23 mouse cellular contexts compared by ENCODE assay signal in the genomic region with DNA sequence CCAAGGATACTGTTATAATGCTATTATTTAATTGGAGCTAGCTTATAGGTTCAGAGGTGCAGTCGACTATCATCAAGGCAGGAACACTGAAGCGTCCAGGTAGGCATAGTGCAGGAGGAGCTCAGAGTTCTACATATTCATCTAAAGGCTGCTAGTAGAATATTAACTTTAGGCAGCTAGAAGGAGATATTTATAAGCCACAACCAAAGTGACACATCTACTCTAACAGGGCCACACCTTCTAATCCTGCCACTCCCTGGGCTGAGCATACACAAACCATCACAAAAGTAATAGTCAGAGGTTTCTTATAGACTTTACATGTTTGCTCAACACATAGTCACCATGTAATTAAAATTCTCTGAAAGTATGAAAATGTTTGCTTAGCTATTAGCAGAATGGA.
"Had no signal": no experiment of that assay in that cellular context is flagged by ENCODE, and none has a peak within 500 bp of the region (broad histone marks: within the 10 kb centered on the region; RNA-seq: fewer than 3 reads in every experiment).

No protein-coding gene starts in this region.

- H3K27ac ChIP-seq: gastrocnemius, adult 2 months; heart, embryonic 10.5 days; hindbrain, embryonic 10.5 days; hindbrain, embryonic 12.5 days; hindbrain, embryonic 14.5 days; limb, embryonic 13.5 days; limb, embryonic 15.5 days had no signal

- H3K27me3 ChIP-seq: heart, embryonic 12.5 days; hindbrain, embryonic 12.5 days; limb, embryonic 13.5 days; limb, embryonic 15.5 days had no signal

- H3K9me3 ChIP-seq: heart, embryonic 10.5 days; heart, embryonic 12.5 days; hindbrain, embryonic 10.5 days; hindbrain, embryonic 12.5 days; limb, embryonic 13.5 days; limb, embryonic 15.5 days had no signal

- H3K9ac ChIP-seq: heart, embryonic 12.5 days; hindbrain, embryonic 12.5 days; hindbrain, embryonic 14.5 days; limb, embryonic 13.5 days; limb, embryonic 15.5 days had no signal

- H3K4me1 ChIP-seq: heart, embryonic 10.5 days; heart, embryonic 12.5 days; hindbrain, embryonic 10.5 days; hindbrain, embryonic 12.5 days; limb, embryonic 13.5 days; limb, embryonic 15.5 days had no signal

- H3K4me3 ChIP-seq: gastrocnemius, adult 2 months; heart, embryonic 10.5 days; heart, embryonic 12.5 days; hindbrain, embryonic 10.5 days; hindbrain, embryonic 12.5 days; limb, embryonic 13.5 days; limb, embryonic 15.5 days had no signal

- DNase-seq: gastrocnemius, adult 2 months; gastrocnemius, postnatal 10 days; gastrocnemius, postnatal 25 days; heart, adult 18-20 months; heart, postnatal 10 days; heart, postnatal 4 days; kidney, adult 18-20 months; kidney, adult 8-10 months; kidney, postnatal 10 days; kidney, postnatal 25 days; kidney, postnatal 4 days; layer of hippocampus, adult 9-11 months; layer of hippocampus, postnatal 36 days; left cerebral cortex, postnatal 4 days had no signal

- ATAC-seq: hindbrain, embryonic 16.5 days; inflammation-experienced regulatory T-cells, adult 6 months had no signal

- H3K4me2 ChIP-seq: heart, embryonic 12.5 days; hindbrain, embryonic 12.5 days; hindbrain, embryonic 14.5 days; limb, embryonic 13.5 days; limb, embryonic 15.5 days had no signal

- H3K36me3 ChIP-seq: heart, embryonic 10.5 days; heart, embryonic 12.5 days; hindbrain, embryonic 10.5 days; hindbrain, embryonic 12.5 days; limb, embryonic 13.5 days; limb, embryonic 15.5 days had no signal
